Mouse (Mus musculus) kidney, embryonic 15.5 days (tissue): ENCODE measurements around the gene Itgb4. TPM values are rescaled to one million over a fixed set of nuclear protein-coding genes. Genes with fewer than 3 reads are reported as not detected.
A peak's percentile ranks its signal among the peaks of the same experiment; 100 is the strongest.
"Not testable (repeated sequence)": the region's sequence is repeated elsewhere in the genome, so short reads cannot be mapped to it uniquely, and the experiment has no call there.

Experiments
- ATAC-seq: fragments of 200-750 bp; cut with Nextera tagmentation; replicated peaks from 2 replicates; pipeline ENCODE4 v1.8.0; 2017; ENCODE audit warnings: moderate TSS enrichment; ENCODE audit not compliant: low FRiP score
- H3K27ac ChIP-seq: fragments of 300-500 bp; sonication (generic); 2 replicates; pipeline ENCODE4 v1.5.1; 2015; ENCODE audit warnings: mild to moderate bottlenecking, inconsistent platforms
- H3K27me3 ChIP-seq: fragments of 300-500 bp; sonication (generic); 2 replicates; pipeline ENCODE4 v1.6.1; 2015; ENCODE audit warnings: inconsistent platforms
- H3K36me3 ChIP-seq: fragments of 300-500 bp; sonication (generic); 2 replicates; pipeline ENCODE4 v1.6.1; 2015; ENCODE audit warnings: inconsistent platforms
- H3K4me1 ChIP-seq: fragments of 300-500 bp; sonication (generic); 2 replicates; pipeline ENCODE4 v1.6.1; 2015; ENCODE audit warnings: inconsistent platforms
- H3K4me2 ChIP-seq: fragments of 300-500 bp; sonication (generic); 2 replicates; pipeline ENCODE4 v1.6.1; 2015; ENCODE audit warnings: moderate library complexity, mild to moderate bottlenecking, inconsistent platforms
- H3K4me3 ChIP-seq: fragments of 300-500 bp; sonication (generic); replicated peaks from 2 replicates; pipeline ENCODE4 v1.5.1; 2015; ENCODE audit warnings: mild to moderate bottlenecking, inconsistent platforms
- H3K9ac ChIP-seq: fragments of 300-500 bp; sonication (generic); 2 replicates; pipeline ENCODE4 v1.6.1; 2015; ENCODE audit warnings: mild to moderate bottlenecking, inconsistent platforms
- H3K9me3 ChIP-seq: fragments of 300-500 bp; sonication (generic); replicated peaks from 2 replicates; pipeline ENCODE4 v1.6.1; 2016; ENCODE audit warnings: inconsistent platforms
- WGBS: fragments of 180-500 bp; shearing (Covaris S2); methylation state at CpG from one replicate; pipeline ENCODE4 v1.1.7; 2015; ENCODE audit warnings: mixed read lengths; 5-methylcytosine and 5-hydroxymethylcytosine counted together
- polyA plus RNA-seq: library from polyadenylated mRNA; unstranded; fragments of >200 nt; fragmentation: Nextera tagmentation; extraction: Ambion mirVana; gene quantifications from 2 replicates; pipeline ENCODE4 v1.2.1, GENCODE M21; 2015

The Itgb4 gene
- polyA plus RNA-seq, 1 experiment from 2014 or later: 2.7 TPM

GRCm38 (mm10) chr11:116023074-116023770 is 48.7 kb downstream of the Itgb4 start:
- not testable (repeated sequence) for H3K27me3 ChIP-seq, H3K4me1 ChIP-seq, ATAC-seq, H3K9me3 ChIP-seq
- Histone ChIP-seq H3K4me3 (peak overlapping the region; percentile 97), H3K27ac (peak overlapping the region; percentile 100), H3K36me3 (peaks cover 15% of the 10 kb centered on the region), H3K9ac (peak overlapping the region; percentile 100), H3K4me2 (peak overlapping the region; percentile 53)
- WGBS: 4% methylated on average over 18 of the region's 18 CpGs

GRCm38 (mm10) chr11:116023771-116024355 is 49.4 kb downstream of the Itgb4 start:
- peak; percentile 65 for ATAC-seq
- H3K4me3 ChIP-seq: peak overlapping the region; percentile 97
- peak overlapping the region; percentile 100 for H3K27ac ChIP-seq
- peaks cover 15% of the 10 kb centered on the region for H3K36me3 ChIP-seq
- WGBS: under 1% methylated on average over 53 of the region's 57 CpGs
- H3K27me3 ChIP-seq: no peaks in the 10 kb centered on the region
- H3K9ac ChIP-seq: peak overlapping the region; percentile 100
- no peaks in the 10 kb centered on the region for H3K9me3 ChIP-seq
- H3K4me1 ChIP-seq: peaks cover 9% of the 10 kb centered on the region; the same call in 1 of the 2 replicates
- peak overlapping the region; percentile 53 for H3K4me2 ChIP-seq

- under 1% methylated on average over 37 of the region's 37 CpGs for WGBS
- Histone ChIP-seq H3K9me3 (no peaks in the 10 kb centered on the region), H3K36me3 (peaks cover 15% of the 10 kb centered on the region), H3K4me1 (peaks cover 11% of the 10 kb centered on the region), H3K9ac (peak overlapping the region; percentile 100), H3K4me3 (peak overlapping the region; percentile 97), H3K27me3 (no peaks in the 10 kb centered on the region), H3K27ac (peak overlapping the region; percentile 100), H3K4me2 (peak overlapping the region; percentile 53)
- ATAC-seq: peak; percentile 95
Observed at GRCm38 (mm10) chr11:116024356-116024808, 49.9 kb downstream of the Itgb4 start.

- Histone ChIP-seq H3K9ac (no peak overlapping the region), H3K36me3 (peaks cover 15% of the 10 kb centered on the region), H3K27me3 (no peaks in the 10 kb centered on the region), H3K27ac (peak overlapping the region; percentile 63; the same call in 1 of the 2 replicates), H3K4me2 (no peak overlapping the region), H3K4me3 (no peak overlapping the region), H3K4me1 (peaks cover 15% of the 10 kb centered on the region), H3K9me3 (no peaks in the 10 kb centered on the region)
- 90% methylated on average over 3 of the region's 3 CpGs for WGBS
- no peak for ATAC-seq
Observed at GRCm38 (mm10) chr11:116025056-116025845, 50.7 kb downstream of the Itgb4 start.

- Histone ChIP-seq H3K4me3 (no peak within 1 kb of the TSS), H3K36me3 (no peaks in the 10 kb centered on the region), H3K27me3 (no peaks in the 10 kb centered on the region), H3K4me1 (peaks cover 24% of the 10 kb centered on the region), H3K9me3 (no peaks in the 10 kb centered on the region), H3K27ac (no peak within 1 kb of the TSS), H3K4me2 (no peak within 1 kb of the TSS), H3K9ac (no peak within 1 kb of the TSS)
- 76% methylated on average over 4 of the region's 4 CpGs for WGBS
- no peak for ATAC-seq
Observed at GRCm38 (mm10) chr11:116027756-116028155, 53.2 kb downstream of the Itgb4 start, which contains the start of gene H3f3b. Gene H3f3b, minus strand, starts transcription at chr11:116027962.

- WGBS: 88% methylated on average over 9 of the region's 9 CpGs
- no peaks in the 10 kb centered on the region for H3K9me3 ChIP-seq
- no peak overlapping the region for H3K9ac ChIP-seq
- no peak for ATAC-seq
- H3K4me1 ChIP-seq: peaks cover 25% of the 10 kb centered on the region
- no peak overlapping the region for H3K4me2 ChIP-seq
- no peaks in the 10 kb centered on the region for H3K27me3 ChIP-seq
- H3K36me3 ChIP-seq: no peaks in the 10 kb centered on the region
- H3K4me3 ChIP-seq: no peak overlapping the region
- H3K27ac ChIP-seq: no peak overlapping the region
Observed at GRCm38 (mm10) chr11:116028177-116028865, 53.8 kb downstream of the Itgb4 start.

GRCm38 (mm10) chr11:116029086-116029865 is 54.8 kb downstream of the Itgb4 start:
- WGBS: 86% methylated on average over 6 of the region's 6 CpGs
- no peaks in the 10 kb centered on the region for H3K27me3 ChIP-seq
- no peaks in the 10 kb centered on the region; the same call in 1 of the 2 replicates for H3K36me3 ChIP-seq
- H3K9me3 ChIP-seq: no peaks in the 10 kb centered on the region
- no peak for ATAC-seq
- H3K27ac ChIP-seq: peak overlapping the region; percentile 78
- peak overlapping the region; percentile 35; the same call in 1 of the 2 replicates for H3K9ac ChIP-seq
- H3K4me3 ChIP-seq: peak overlapping the region; percentile 71
- peaks cover 25% of the 10 kb centered on the region for H3K4me1 ChIP-seq
- H3K4me2 ChIP-seq: peak overlapping the region; percentile 78

GRCm38 (mm10) chr11:116030088-116030897 is 55.8 kb downstream of the Itgb4 start, which contains the start of gene Unk:
Gene Unk, plus strand, starts transcription at chr11:116030322.
- peaks cover 9% of the 10 kb centered on the region; the same call in 1 of the 2 replicates for H3K36me3 ChIP-seq
- WGBS: under 1% methylated on average over 67 of the region's 67 CpGs
- peak; percentile 95 for ATAC-seq

GRCm38 (mm10) chr11:116030898-116031845 is 56.7 kb downstream of the Itgb4 start:
- 24% methylated on average over 14 of the region's 14 CpGs for WGBS
- Histone ChIP-seq H3K36me3 (peaks cover 9% of the 10 kb centered on the region; the same call in 1 of the 2 replicates), H3K4me1 (peaks cover 25% of the 10 kb centered on the region), H3K4me2 (peak overlapping the region; percentile 78), H3K4me3 (peak overlapping the region; percentile 71), H3K27me3 (no peaks in the 10 kb centered on the region), H3K9me3 (no peaks in the 10 kb centered on the region), H3K27ac (peak overlapping the region; percentile 100), H3K9ac (peak overlapping the region; percentile 83)
- peak; percentile 19; the same call in 1 of the 2 replicates for ATAC-seq

More at GRCm38 (mm10) chr11:116030088-116030897, 55.8 kb downstream of the Itgb4 start, which contains the start of gene Unk:
- Histone ChIP-seq H3K27ac (peak within 1 kb of the TSS; percentile 100), H3K4me1 (peaks cover 25% of the 10 kb centered on the region), H3K4me3 (peak within 1 kb of the TSS; percentile 71), H3K27me3 (no peaks in the 10 kb centered on the region), H3K9me3 (no peaks in the 10 kb centered on the region), H3K4me2 (peak within 1 kb of the TSS; percentile 78), H3K9ac (peak within 1 kb of the TSS; percentile 83)
